Mouse (Mus musculus) kidney, embryonic 15.5 days (tissue): ENCODE results near the gene Tmem121b. TPM values are rescaled to one million over a fixed set of nuclear protein-coding genes. Genes with fewer than 3 reads are reported as not detected.

ENCODE experiments used
- ATAC-seq: fragments of 200-750 bp; cut with Nextera tagmentation; replicated peaks from 2 replicates; pipeline ENCODE4 v1.8.0; 2017; ENCODE audit warnings: moderate TSS enrichment; ENCODE audit not compliant: low FRiP score
- H3K27ac ChIP-seq: fragments of 300-500 bp; sonication (generic); 2 replicates; pipeline ENCODE4 v1.5.1; 2015; ENCODE audit warnings: mild to moderate bottlenecking, inconsistent platforms
- H3K27me3 ChIP-seq: fragments of 300-500 bp; sonication (generic); 2 replicates; pipeline ENCODE4 v1.6.1; 2015; ENCODE audit warnings: inconsistent platforms
- H3K36me3 ChIP-seq: fragments of 300-500 bp; sonication (generic); 2 replicates; pipeline ENCODE4 v1.6.1; 2015; ENCODE audit warnings: inconsistent platforms
- H3K4me1 ChIP-seq: fragments of 300-500 bp; sonication (generic); 2 replicates; pipeline ENCODE4 v1.6.1; 2015; ENCODE audit warnings: inconsistent platforms
- H3K4me2 ChIP-seq: fragments of 300-500 bp; sonication (generic); 2 replicates; pipeline ENCODE4 v1.6.1; 2015; ENCODE audit warnings: moderate library complexity, mild to moderate bottlenecking, inconsistent platforms
- H3K4me3 ChIP-seq: fragments of 300-500 bp; sonication (generic); replicated peaks from 2 replicates; pipeline ENCODE4 v1.5.1; 2015; ENCODE audit warnings: mild to moderate bottlenecking, inconsistent platforms
- H3K9ac ChIP-seq: fragments of 300-500 bp; sonication (generic); 2 replicates; pipeline ENCODE4 v1.6.1; 2015; ENCODE audit warnings: mild to moderate bottlenecking, inconsistent platforms
- H3K9me3 ChIP-seq: fragments of 300-500 bp; sonication (generic); replicated peaks from 2 replicates; pipeline ENCODE4 v1.6.1; 2016; ENCODE audit warnings: inconsistent platforms
- WGBS: fragments of 180-500 bp; shearing (Covaris S2); methylation state at CpG from one replicate; pipeline ENCODE4 v1.1.7; 2015; ENCODE audit warnings: mixed read lengths; 5-methylcytosine and 5-hydroxymethylcytosine counted together
- polyA plus RNA-seq: library from polyadenylated mRNA; unstranded; fragments of >200 nt; fragmentation: Nextera tagmentation; extraction: Ambion mirVana; gene quantifications from 2 replicates; pipeline ENCODE4 v1.2.1, GENCODE M21; 2015

The Tmem121b gene
- polyA plus RNA-seq: 0.06 and 0.13 TPM in 2 replicates

DNA sequence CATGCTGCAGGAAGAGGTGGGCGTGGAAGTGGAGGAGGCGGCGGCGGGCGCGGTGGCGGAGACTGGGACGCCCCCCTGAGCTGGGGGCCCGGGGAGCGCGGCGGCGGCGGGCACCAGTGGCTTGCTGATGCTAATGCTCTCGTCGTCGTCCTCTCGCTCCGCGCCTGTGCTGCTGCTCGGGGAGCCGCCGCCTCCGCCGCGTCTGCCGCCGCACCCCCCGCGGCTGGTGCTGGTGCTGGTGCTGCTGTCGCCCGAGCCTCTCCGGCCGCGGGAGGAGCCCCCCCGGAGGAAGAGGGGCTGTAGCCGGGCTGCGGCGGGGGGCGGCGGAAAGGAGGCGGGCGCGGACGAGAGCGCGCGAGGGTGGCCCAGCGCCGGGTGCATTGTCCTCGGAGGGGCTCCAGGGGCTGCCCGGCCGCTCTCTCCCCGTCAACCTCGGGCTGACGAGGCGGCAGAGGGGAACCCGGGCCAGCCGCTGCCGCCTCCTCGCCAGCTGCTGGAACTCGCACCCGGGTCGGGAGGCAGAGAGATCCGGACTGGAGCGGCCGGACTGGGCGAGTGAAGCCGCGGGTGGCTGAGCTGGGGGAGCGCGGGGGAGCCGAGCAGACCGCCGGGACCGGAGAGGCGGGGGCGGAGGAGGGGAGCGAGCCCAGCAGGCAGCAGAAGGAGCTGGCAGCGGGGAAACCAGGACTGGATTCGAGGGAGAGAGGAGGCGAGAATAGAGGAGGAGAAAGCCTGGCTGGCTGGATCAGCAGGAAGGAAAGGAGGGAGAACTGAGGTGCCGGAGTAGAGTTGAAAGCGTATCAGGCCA lies at the start of gene Tmem121b:
Tmem121b (minus strand) TSS at position 434 of the 808 bp plus-strand sequence.
- no peak within 1 kb of the TSS for H3K27ac ChIP-seq
- under 1% methylated on average over 76 of the region's 84 CpGs for WGBS
- ATAC-seq: peak; percentile 85
- H3K36me3 ChIP-seq: no peaks in the 10 kb centered on the region
- no peaks in the 10 kb centered on the region for H3K9me3 ChIP-seq
- peak within 1 kb of the TSS; percentile 42 for H3K9ac ChIP-seq
- peak within 1 kb of the TSS; percentile 97 for H3K4me2 ChIP-seq
- H3K4me1 ChIP-seq: peaks cover 27% of the 10 kb centered on the region
- peak within 1 kb of the TSS; percentile 62 for H3K4me3 ChIP-seq
- H3K27me3 ChIP-seq: peaks cover 45% of the 10 kb centered on the region

DNA sequence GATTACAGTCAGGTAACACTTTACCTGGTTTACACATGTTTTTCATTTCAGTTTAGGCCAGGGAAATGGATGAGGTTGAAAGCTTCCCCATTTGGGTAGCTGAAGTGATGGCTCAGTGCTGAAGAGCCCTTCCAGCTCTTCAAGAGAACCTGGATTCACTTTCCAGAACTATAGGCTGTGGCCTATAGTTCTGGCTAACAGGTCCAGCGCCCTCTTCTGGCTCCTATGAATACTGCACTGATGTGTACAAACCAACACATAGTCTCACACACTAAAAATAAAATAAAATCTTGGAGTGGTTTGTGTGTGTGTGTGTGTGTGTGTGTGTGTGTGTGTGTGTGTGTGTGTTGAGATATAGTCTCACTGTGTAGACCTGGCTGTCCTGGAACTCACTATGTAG lies 48.5 kb upstream of the Tmem121b start:
- Histone ChIP-seq H3K27ac (no peak overlapping the region), H3K36me3 (no peaks in the 10 kb centered on the region), H3K9ac (no peak overlapping the region), H3K9me3 (no peaks in the 10 kb centered on the region), H3K27me3 (no peaks in the 10 kb centered on the region), H3K4me1 (peaks cover 14% of the 10 kb centered on the region), H3K4me2 (no peak overlapping the region), H3K4me3 (no peak overlapping the region)
- WGBS: 44% methylated on average over 1 of the region's 1 CpGs
- no peak for ATAC-seq

- 17% methylated on average over 2 of the region's 2 CpGs for WGBS
- Histone ChIP-seq H3K9ac (no peak overlapping the region), H3K4me3 (no peak overlapping the region), H3K36me3 (no peaks in the 10 kb centered on the region), H3K4me1 (peaks cover 14% of the 10 kb centered on the region), H3K9me3 (no peaks in the 10 kb centered on the region), H3K27me3 (no peaks in the 10 kb centered on the region), H3K4me2 (no peak overlapping the region), H3K27ac (no peak overlapping the region)
- no peak for ATAC-seq
These were observed 47.8 kb upstream of the Tmem121b start for GRCm38 (mm10) chr6:120541386-120541785.

- H3K4me2 ChIP-seq: 0 out of 2 replicates have a peak overlapping the region, but pooled peaks have one; percentile 65
- H3K27me3 ChIP-seq: no peaks in the 10 kb centered on the region
- no peaks in the 10 kb centered on the region for H3K9me3 ChIP-seq
- no peaks in the 10 kb centered on the region for H3K36me3 ChIP-seq
- no peak overlapping the region for H3K27ac ChIP-seq
- H3K4me3 ChIP-seq: no peak overlapping the region
- no peak overlapping the region for H3K9ac ChIP-seq
- peaks cover 14% of the 10 kb centered on the region for H3K4me1 ChIP-seq
- ATAC-seq: peak; percentile 10; the same call in 1 of the 2 replicates
- WGBS: 28% methylated on average over 10 of the region's 10 CpGs
These were observed 46.2 kb upstream of the Tmem121b start for GRCm38 (mm10) chr6:120539781-120540231.

DNA sequence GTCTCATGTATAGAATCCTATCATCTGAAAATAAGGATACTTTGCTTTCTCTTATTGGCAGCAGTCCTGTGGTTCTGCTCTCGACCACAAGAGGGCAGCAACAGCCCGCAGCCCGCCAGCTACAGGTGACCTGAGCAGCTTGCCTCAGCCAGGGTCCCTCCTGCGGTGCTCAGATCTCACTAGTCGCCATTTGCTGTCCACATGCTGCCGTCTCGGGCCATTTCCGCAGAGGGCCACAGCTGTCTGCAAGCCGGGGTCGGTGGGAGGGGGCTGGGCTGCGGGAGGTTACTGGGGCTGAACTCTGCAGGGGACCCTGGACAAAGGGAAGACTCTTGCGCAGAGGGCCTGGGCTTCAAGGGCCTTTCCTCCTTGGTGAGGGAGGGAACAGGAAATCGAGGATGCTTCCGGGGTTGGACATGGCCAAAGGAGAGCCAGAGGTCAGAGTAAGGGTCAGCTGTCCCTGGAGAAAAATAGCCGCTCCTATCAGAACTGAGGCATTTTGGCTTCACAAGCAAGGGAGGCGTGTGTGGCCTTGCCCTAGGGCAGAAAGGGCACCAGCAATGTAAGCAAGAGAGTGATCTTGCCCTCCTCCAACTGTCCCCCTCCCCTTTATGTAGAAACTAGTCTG lies 45.6 kb upstream of the Tmem121b start:
- peak overlapping the region; percentile 65 for H3K4me2 ChIP-seq
- H3K4me1 ChIP-seq: peaks cover 14% of the 10 kb centered on the region
- peak; percentile 92 for ATAC-seq
- no peak overlapping the region for H3K27ac ChIP-seq
- 3% methylated on average over 16 of the region's 16 CpGs for WGBS
- peak overlapping the region; percentile 37; the same call in 1 of the 2 replicates for H3K9ac ChIP-seq
- peak overlapping the region; percentile 37 for H3K4me3 ChIP-seq
- no peaks in the 10 kb centered on the region for H3K9me3 ChIP-seq
- H3K36me3 ChIP-seq: no peaks in the 10 kb centered on the region
- H3K27me3 ChIP-seq: no peaks in the 10 kb centered on the region

- H3K27me3 ChIP-seq: 0 out of 2 replicates have a peak, but pooled peaks cover 3% of the 10 kb centered on the region
- H3K4me3 ChIP-seq: no peak overlapping the region
- no peaks in the 10 kb centered on the region for H3K9me3 ChIP-seq
- H3K4me2 ChIP-seq: no peak overlapping the region
- no peaks in the 10 kb centered on the region for H3K36me3 ChIP-seq
- H3K27ac ChIP-seq: no peak overlapping the region
- 75% methylated on average over 2 of the region's 2 CpGs for WGBS
- H3K4me1 ChIP-seq: peaks cover 15% of the 10 kb centered on the region
- ATAC-seq: no peak
- no peak overlapping the region for H3K9ac ChIP-seq
These were observed 42.7 kb upstream of the Tmem121b start for GRCm38 (mm10) chr6:120536337-120536736.

GRCm38 (mm10) chr6:120532594-120532993 lies 39.0 kb upstream of the Tmem121b start:
- Histone ChIP-seq H3K9me3 (no peaks in the 10 kb centered on the region), H3K4me2 (no peak overlapping the region), H3K27me3 (0 out of 2 replicates have a peak, but pooled peaks cover 3% of the 10 kb centered on the region), H3K36me3 (no peaks in the 10 kb centered on the region), H3K27ac (no peak overlapping the region), H3K9ac (no peak overlapping the region), H3K4me1 (peaks cover 19% of the 10 kb centered on the region), H3K4me3 (no peak overlapping the region)
- ATAC-seq: no peak
- 84% methylated on average over 1 of the region's 1 CpGs for WGBS

GRCm38 (mm10) chr6:120531020-120531965 lies 37.7 kb upstream of the Tmem121b start, which contains the start of gene Hdhd5:
Gene Hdhd5, minus strand, starts transcription at chr6:120531319.
- Histone ChIP-seq H3K27me3 (0 out of 2 replicates have a peak, but pooled peaks cover 3% of the 10 kb centered on the region), H3K27ac (peak within 1 kb of the TSS; percentile 59; the same call in 1 of the 2 replicates), H3K4me1 (peaks cover 19% of the 10 kb centered on the region), H3K4me3 (peak within 1 kb of the TSS; percentile 91), H3K9ac (peak within 1 kb of the TSS; percentile 82), H3K36me3 (0 out of 2 replicates have a peak, but pooled peaks cover 7% of the 10 kb centered on the region), H3K4me2 (peak within 1 kb of the TSS; percentile 76), H3K9me3 (no peaks in the 10 kb centered on the region)
- WGBS: under 1% methylated on average over 75 of the region's 75 CpGs
- ATAC-seq: peak; percentile 99

GRCm38 (mm10) chr6:120529123-120529522 lies 35.5 kb upstream of the Tmem121b start:
- Histone ChIP-seq H3K9ac (no peak overlapping the region), H3K4me1 (peaks cover 19% of the 10 kb centered on the region), H3K4me2 (no peak overlapping the region), H3K9me3 (no peaks in the 10 kb centered on the region), H3K4me3 (no peak overlapping the region), H3K36me3 (0 out of 2 replicates have a peak, but pooled peaks cover 7% of the 10 kb centered on the region), H3K27ac (no peak overlapping the region), H3K27me3 (0 out of 2 replicates have a peak, but pooled peaks cover 3% of the 10 kb centered on the region)
- WGBS: 64% methylated on average over 4 of the region's 4 CpGs
- no peak for ATAC-seq

DNA sequence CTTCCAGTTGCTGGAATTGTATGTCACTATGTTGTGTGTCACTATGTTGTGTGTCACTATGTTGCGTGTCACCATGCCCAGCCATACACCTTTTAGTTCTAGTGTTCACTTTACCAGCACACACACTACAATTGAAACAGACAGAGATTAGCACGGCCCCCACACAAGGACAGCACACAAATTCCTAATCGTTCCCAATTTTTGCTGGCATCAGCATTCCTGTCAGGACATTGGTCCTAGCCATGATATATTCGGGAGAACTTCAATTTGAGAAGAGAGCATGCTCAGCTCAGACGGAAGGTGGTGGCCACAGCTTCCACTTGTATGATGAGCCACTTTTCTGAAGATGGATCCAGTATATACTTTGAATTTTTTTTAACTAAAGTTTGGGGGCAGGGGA lies 31.2 kb upstream of the Tmem121b start:
- H3K9me3 ChIP-seq: no peaks in the 10 kb centered on the region
- H3K4me1 ChIP-seq: peaks cover 11% of the 10 kb centered on the region
- WGBS: 79% methylated on average over 5 of the region's 5 CpGs
- H3K27me3 ChIP-seq: no peaks in the 10 kb centered on the region
- no peak for ATAC-seq
- H3K9ac ChIP-seq: no peak overlapping the region
- no peak overlapping the region for H3K4me2 ChIP-seq
- H3K4me3 ChIP-seq: no peak overlapping the region
- H3K36me3 ChIP-seq: peaks cover 39% of the 10 kb centered on the region
- no peak overlapping the region for H3K27ac ChIP-seq

- no peak overlapping the region for H3K27ac ChIP-seq
- no peaks in the 10 kb centered on the region for H3K9me3 ChIP-seq
- no peak overlapping the region for H3K4me2 ChIP-seq
- ATAC-seq: no peak
- no peaks in the 10 kb centered on the region for H3K27me3 ChIP-seq
- H3K36me3 ChIP-seq: peaks cover 45% of the 10 kb centered on the region
- no peak overlapping the region for H3K4me3 ChIP-seq
- H3K9ac ChIP-seq: no peak overlapping the region
- H3K4me1 ChIP-seq: no peaks in the 10 kb centered on the region
- WGBS: 86% methylated on average over 5 of the region's 5 CpGs
These were observed 26.0 kb upstream of the Tmem121b start for GRCm38 (mm10) chr6:120519647-120520046.
